Mouse (Mus musculus) MEL (cell line): Measurements from ENCODE around the gene Lrrc4b. TPM values are rescaled to one million over a fixed set of nuclear protein-coding genes. Genes with fewer than 3 reads are reported as not detected.

Source experiments
- DNase-seq: peaks from one replicate; pipeline ENCODE4 v3.0.0; 2011; ENCODE audit warnings: low read depth, low spot score
- H3K27ac ChIP-seq: 2 replicates; pipeline ENCODE4 v1.5.1; 2012; ENCODE audit warnings: low read depth, mild to moderate bottlenecking, control low read depth, low read length, moderate library complexity; ENCODE audit not compliant: control insufficient read depth
- H3K27me3 ChIP-seq, 2 experiments: fragments of 150-350 bp in 1 of 2; sonication (generic) in 1 of 2; 2 replicates each; pipeline ENCODE4 v1.6.1; 2012; ENCODE audit warnings: low read length in 2 of 2, mild to moderate bottlenecking in 2 of 2, improper control_type of control experiment in 1 of 2, moderate library complexity in 1 of 2; ENCODE audit not compliant: insufficient read depth in 2 of 2, control insufficient read depth in 1 of 2
- H3K36me3 ChIP-seq, 2 experiments: 2 replicates each; pipeline ENCODE4 v1.6.1; 2012 to 2014; ENCODE audit warnings: low read length in 2 of 2, improper control_type of control experiment in 1 of 2, inconsistent platforms in 1 of 2, mild to moderate bottlenecking in 1 of 2; ENCODE audit not compliant: insufficient read depth in 2 of 2, control insufficient read depth in 1 of 2
- H3K4me1 ChIP-seq, 2 experiments: fragments of 150-350 bp in 1 of 2; sonication (generic) in 1 of 2; 2 replicates each; pipeline ENCODE4 v1.6.1; 2012; ENCODE audit warnings: low read length in 2 of 2, improper control_type of control experiment in 1 of 2, mild to moderate bottlenecking in 1 of 2; ENCODE audit not compliant: insufficient read depth in 2 of 2, control insufficient read depth in 1 of 2
- H3K4me3 ChIP-seq, 2 experiments: fragments of 150-350 bp in 1 of 2; sonication (generic) in 1 of 2; 2 replicates each; pipeline ENCODE4 v1.5.1; 2012; ENCODE audit warnings: low read depth in 2 of 2, low read length in 2 of 2, mild to moderate bottlenecking in 2 of 2, moderate library complexity in 2 of 2, control low read depth in 1 of 2, improper control_type of control experiment in 1 of 2; ENCODE audit not compliant: control insufficient read depth in 1 of 2, insufficient read depth in 1 of 2
- H3K79me2 ChIP-seq: 2 replicates; pipeline ENCODE4 v1.6.1; 2012; ENCODE audit warnings: mild to moderate bottlenecking, low read length, moderate library complexity; ENCODE audit not compliant: control insufficient read depth, poor library complexity, insufficient read depth
- H3K9ac ChIP-seq: 2 replicates; pipeline ENCODE4 v1.6.1; 2012; ENCODE audit warnings: low read depth, mild to moderate bottlenecking, control low read depth, low read length, moderate library complexity; ENCODE audit not compliant: control insufficient read depth, poor library complexity, severe bottlenecking
- H3K9me3 ChIP-seq: fragments of 150-350 bp; sonication (generic); replicated peaks from 2 replicates; pipeline ENCODE4 v1.6.1; 2012; ENCODE audit warnings: mild to moderate bottlenecking, low read length, improper control_type of control experiment, moderate library complexity; ENCODE audit not compliant: insufficient read depth
- BHLHE40 ChIP-seq: IDR thresholded peaks from 2 replicates; pipeline ENCODE4 v1.6.1; 2012; ENCODE audit warnings: low read depth, mild to moderate bottlenecking, inconsistent platforms, low read length, improper control_type of control experiment, borderline replicate concordance
- CHD1 ChIP-seq: IDR thresholded peaks from 2 replicates; pipeline ENCODE4 v1.6.1; 2012; ENCODE audit warnings: low read depth, mild to moderate bottlenecking, inconsistent platforms, low read length, improper control_type of control experiment
- E2F4 ChIP-seq: IDR thresholded peaks from 2 replicates; pipeline ENCODE4 v1.6.1; 2011; ENCODE audit warnings: low read depth, low read length, improper control_type of control experiment, borderline replicate concordance
- ELF1 ChIP-seq: IDR thresholded peaks from 2 replicates; pipeline ENCODE4 v1.6.1; 2014; ENCODE audit warnings: low read depth, mild to moderate bottlenecking, inconsistent platforms, low read length, improper control_type of control experiment, moderate library complexity
- ETS1 ChIP-seq: IDR thresholded peaks from 2 replicates; pipeline ENCODE4 v1.6.1; 2012; ENCODE audit warnings: low read depth, mild to moderate bottlenecking, inconsistent platforms, low read length, improper control_type of control experiment, moderate library complexity
- GATA1 ChIP-seq: IDR thresholded peaks from 2 replicates; pipeline ENCODE4 v1.6.1; 2011; ENCODE audit warnings: low read depth, low read length, improper control_type of control experiment
- JUND ChIP-seq: IDR thresholded peaks from 2 replicates; pipeline ENCODE4 v1.6.1; 2011; ENCODE audit warnings: low read depth, mild to moderate bottlenecking, improper control_type of control experiment, low read length
- KAT2A ChIP-seq: conservative IDR thresholded peaks from 2 replicates; pipeline ENCODE4 v1.6.1; 2012; ENCODE audit warnings: low read depth, low read length, improper control_type of control experiment, inconsistent platforms
- MAFK ChIP-seq: IDR thresholded peaks from 2 replicates; pipeline ENCODE4 v1.6.1; 2011; ENCODE audit warnings: low read depth, mild to moderate bottlenecking, low read length, improper control_type of control experiment, borderline replicate concordance
- MAZ ChIP-seq: IDR thresholded peaks from 2 replicates; pipeline ENCODE4 v1.6.1; 2012; ENCODE audit warnings: low read depth, mild to moderate bottlenecking, inconsistent platforms, low read length, improper control_type of control experiment
- MEF2A ChIP-seq: IDR thresholded peaks from 2 replicates; pipeline ENCODE4 v1.6.1; 2014; ENCODE audit warnings: low read depth, mild to moderate bottlenecking, inconsistent platforms, low read length, improper control_type of control experiment; ENCODE audit not compliant: poor library complexity, insufficient replicate concordance, severe bottlenecking; ENCODE audit errors: extremely low read depth
- MXI1 ChIP-seq: IDR thresholded peaks from 2 replicates; pipeline ENCODE4 v1.6.1; 2011; ENCODE audit warnings: mild to moderate bottlenecking, low read depth, low read length, improper control_type of control experiment
- MYB ChIP-seq: IDR thresholded peaks from 2 replicates; pipeline ENCODE4 v1.6.1; 2011; ENCODE audit warnings: mild to moderate bottlenecking, low read depth, low read length, improper control_type of control experiment
- NRF1 ChIP-seq: IDR thresholded peaks from 2 replicates; pipeline ENCODE4 v1.6.1; 2014; ENCODE audit warnings: low read depth, mild to moderate bottlenecking, inconsistent platforms, low read length, improper control_type of control experiment, moderate library complexity; ENCODE audit not compliant: poor library complexity, insufficient read depth, severe bottlenecking
- POLR2A ChIP-seq, 2 experiments: IDR thresholded peaks; 2 replicates each; pipeline ENCODE4 v1.6.1; 2011 to 2012; ENCODE audit warnings: low read length in 2 of 2, mild to moderate bottlenecking in 2 of 2, control low read depth in 1 of 2, improper control_type of control experiment in 1 of 2, low read depth in 1 of 2, moderate library complexity in 1 of 2; ENCODE audit not compliant: control insufficient read depth in 1 of 2, insufficient read depth in 1 of 2, poor library complexity in 1 of 2
- POLR2AphosphoS2 ChIP-seq: IDR thresholded peaks from 2 replicates; pipeline ENCODE4 v1.6.1; 2011; ENCODE audit warnings: low read length, improper control_type of control experiment
- RCOR1 ChIP-seq: IDR thresholded peaks from 2 replicates; pipeline ENCODE4 v1.6.1; 2012; ENCODE audit warnings: low read depth, mild to moderate bottlenecking, inconsistent platforms, low read length, improper control_type of control experiment
- SIN3A ChIP-seq: IDR thresholded peaks from 2 replicates; pipeline ENCODE4 v1.6.1; 2012; ENCODE audit warnings: low read length, improper control_type of control experiment, inconsistent platforms
- SMC3 ChIP-seq: IDR thresholded peaks from 2 replicates; pipeline ENCODE4 v1.6.1; 2011; ENCODE audit warnings: low read depth, low read length, improper control_type of control experiment
- TBP ChIP-seq: IDR thresholded peaks from 2 replicates; pipeline ENCODE4 v1.8.0; 2011; ENCODE audit warnings: low read depth, low read length, improper control_type of control experiment
- TCF12 ChIP-seq: IDR thresholded peaks from 2 replicates; pipeline ENCODE4 v1.6.1; 2014; ENCODE audit warnings: low read depth, mild to moderate bottlenecking, inconsistent platforms, low read length, improper control_type of control experiment, moderate library complexity
- UBTF ChIP-seq: IDR thresholded peaks from 2 replicates; pipeline ENCODE4 v1.6.1; 2012; ENCODE audit warnings: low read depth, mild to moderate bottlenecking, inconsistent platforms, low read length, improper control_type of control experiment, moderate library complexity, borderline replicate concordance; ENCODE audit not compliant: insufficient read depth
- USF1 ChIP-seq: IDR thresholded peaks from 2 replicates; pipeline ENCODE4 v1.6.1; 2014; ENCODE audit warnings: low read depth, mild to moderate bottlenecking, inconsistent platforms, low read length, improper control_type of control experiment, moderate library complexity
- USF2 ChIP-seq, 2 experiments: IDR thresholded peaks; 2 replicates each; pipeline ENCODE4 v1.6.1; 2011 to 2012; ENCODE audit warnings: improper control_type of control experiment in 2 of 2, low read length in 2 of 2, borderline replicate concordance in 1 of 2, inconsistent platforms in 1 of 2, low read depth in 1 of 2, mild to moderate bottlenecking in 1 of 2; ENCODE audit not compliant: insufficient read depth in 1 of 2
- ZC3H11A ChIP-seq: IDR thresholded peaks from 2 replicates; pipeline ENCODE4 v1.6.1; 2012; ENCODE audit warnings: low read depth, mild to moderate bottlenecking, inconsistent platforms, low read length, improper control_type of control experiment
- ZKSCAN1 ChIP-seq: IDR thresholded peaks from 2 replicates; pipeline ENCODE4 v1.6.1; 2012; ENCODE audit warnings: low read depth, mild to moderate bottlenecking, inconsistent platforms, low read length, improper control_type of control experiment, moderate library complexity
- ZMIZ1 ChIP-seq: IDR thresholded peaks from 2 replicates; pipeline ENCODE4 v1.6.1; 2012; ENCODE audit warnings: low read depth, mild to moderate bottlenecking, inconsistent platforms, low read length, improper control_type of control experiment, moderate library complexity
- ZNF384 ChIP-seq: IDR thresholded peaks from 2 replicates; pipeline ENCODE4 v1.6.1; 2012; ENCODE audit warnings: low read depth, mild to moderate bottlenecking, inconsistent platforms, low read length, improper control_type of control experiment
- polyA plus RNA-seq, 2 experiments: library from polyadenylated mRNA; stranded (reverse) in 1 of 2; unstranded in 1 of 2; fragments of >175 nt in 1 of 2; fragments of >200 nt in 1 of 2; gene quantifications; 2 replicates each; pipeline versions ENCODE4 v1.2.1 to v1.2.4; 2012; ENCODE audit warnings: low replicate concordance in 2 of 2, low read depth in 1 of 2; ENCODE audit not compliant: insufficient read length in 2 of 2, insufficient read depth in 1 of 2, missing spikeins in 1 of 2
- total RNA-seq: library from RNA; depleted of rRNA; stranded (reverse); fragments of 300-350 nt; gene quantifications from 2 replicates; pipeline ENCODE4 v1.2.3, GENCODE M21; 2012

Gene Lrrc4b
- total and polyA plus RNA-seq, 3 experiments, result 0.58 to 4.4 TPM; not detected in 1

DNA sequence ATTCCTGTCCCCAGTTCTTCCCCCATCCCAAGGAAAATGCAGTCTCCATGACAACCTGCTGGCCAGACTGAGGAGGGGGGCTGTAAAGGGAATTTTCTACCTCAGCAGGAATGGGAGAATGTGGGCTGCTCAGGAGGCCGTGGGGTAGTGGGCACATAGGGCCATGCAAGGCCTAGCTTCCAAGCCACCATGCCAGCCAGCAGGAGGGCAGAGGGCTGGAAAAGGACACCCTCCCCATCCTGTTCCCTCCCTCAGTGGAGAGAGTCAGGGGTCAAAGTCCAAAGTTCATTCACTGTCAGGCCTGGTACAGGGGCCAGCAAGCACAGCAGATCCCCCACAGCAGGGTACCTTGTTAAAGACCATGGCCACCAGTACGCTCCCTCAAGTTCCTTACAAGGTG lies 36.3 kb downstream of the Lrrc4b start, which contains the start of gene Aspdh:
Gene Aspdh (plus strand): TSS at position 281 of the 400 bp plus-strand sequence.
- Histone ChIP-seq H3K9ac (no peak within 1 kb of the TSS), H3K9me3 (no peaks in the 10 kb centered on the region), H3K36me3 (no peaks in the 10 kb centered on the region), H3K4me3 (no peak within 1 kb of the TSS), H3K27ac (no peak within 1 kb of the TSS), H3K27me3 (no peaks in the 10 kb centered on the region), H3K79me2 (peaks cover 3% of the 10 kb centered on the region), H3K4me1 (peaks cover 0 to 13% of the 10 kb centered on the region in 2 experiments; a peak in 2 of 4 replicates)
- TF ChIP-seq NRF1 (no peak), MAZ (no peak), SIN3A (no peak), UBTF (no peak), ETS1 (no peak), ZMIZ1 (no peak), E2F4 (no peak), MYB (no peak), ZNF384 (no peak), POLR2A (IDR thresholded peaks at IDR 0.05; ENCODE audit: control insufficient read depth in 1 of 2, insufficient read depth in 1 of 2, low read depth in 1 of 2, low read length in 2 of 2, poor library complexity in 1 of 2) (no peak), MEF2A (no peak), ELF1 (no peak), POLR2AphosphoS2 (no peak), JUND (no peak), SMC3 (no peak), USF2 (IDR thresholded peaks at IDR 0.05; ENCODE audit: borderline replicate concordance in 1 of 2, insufficient read depth in 1 of 2, low read depth in 1 of 2, low read length in 2 of 2) (no peak)
- no peak for DNase-seq

DNA sequence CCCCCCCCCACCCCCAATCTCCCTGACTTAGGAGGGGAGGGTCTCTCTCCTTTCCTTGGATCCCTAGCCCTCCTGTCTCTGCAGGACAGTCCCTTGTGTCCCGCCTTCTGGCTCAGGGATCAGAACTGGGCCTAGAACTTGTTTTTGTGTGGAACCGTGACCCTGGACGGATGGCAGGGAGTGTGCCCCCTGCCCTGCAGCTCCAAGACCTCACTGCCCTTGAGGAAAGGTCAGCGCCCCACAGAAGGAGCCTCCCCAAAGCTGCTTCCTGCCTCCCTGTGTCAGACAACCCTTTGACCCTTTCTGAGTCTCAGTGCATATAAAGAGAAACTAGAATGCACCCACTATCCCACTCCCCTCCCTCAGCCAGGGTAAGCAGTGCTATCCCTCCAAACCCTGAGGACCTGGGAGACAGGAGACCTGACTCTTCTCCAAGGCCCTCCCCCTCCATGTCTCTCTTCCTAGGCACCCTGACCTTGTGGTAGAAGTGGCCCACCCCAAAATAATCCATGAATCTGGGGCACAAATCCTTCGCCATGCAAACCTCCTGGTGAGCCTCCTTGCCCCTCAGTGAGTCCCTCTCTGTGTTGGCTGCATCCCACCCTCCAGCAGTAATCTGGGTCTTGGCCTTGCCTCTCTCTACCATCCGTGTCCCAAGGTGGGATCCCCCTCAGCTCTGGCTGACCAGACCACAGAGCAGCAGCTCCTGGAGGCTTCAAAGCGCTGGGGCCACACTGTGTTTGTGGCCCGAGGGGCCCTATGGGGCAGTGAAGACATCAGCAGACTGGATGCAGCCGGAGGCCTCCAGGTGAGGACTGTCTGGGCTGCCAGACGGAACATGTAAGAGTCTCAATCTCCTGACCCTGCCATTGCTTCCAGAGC lies 37.4 kb downstream of the Lrrc4b start:
- no peak overlapping the region for H3K4me3 ChIP-seq
- H3K79me2 ChIP-seq, result peaks cover 3% of the 10 kb centered on the region
- H3K4me1 ChIP-seq, result peaks cover 0 to 13% of the 10 kb centered on the region in 2 experiments; a peak in 2 of 4 replicates
- no peaks in the 10 kb centered on the region for H3K36me3 ChIP-seq
- no peak overlapping the region for H3K9ac ChIP-seq
- no peaks in the 10 kb centered on the region for H3K9me3 ChIP-seq
- H3K27me3 ChIP-seq, result no peaks in the 10 kb centered on the region
- no peak overlapping the region for H3K27ac ChIP-seq
- no peak for TF ChIP-seq KAT2A
- TF ChIP-seq BHLHE40, result no peak
- TF ChIP-seq MAFK, result no peak
- no peak for TF ChIP-seq GATA1
- TF ChIP-seq ZMIZ1, result no peak
- no peak for TF ChIP-seq CHD1
- TF ChIP-seq ELF1, result no peak
- TF ChIP-seq ZC3H11A, result no peak
- TF ChIP-seq TCF12, result no peak
- no peak for TF ChIP-seq MAZ
- TF ChIP-seq ZNF384, result no peak
- TF ChIP-seq ZKSCAN1, result no peak
- TF ChIP-seq POLR2AphosphoS2, result no peak
- no peak for TF ChIP-seq RCOR1
- no peak for TF ChIP-seq MXI1
- no peak for TF ChIP-seq TBP
- no peak for TF ChIP-seq USF1
- no peak for TF ChIP-seq POLR2A (IDR thresholded peaks at IDR 0.05; ENCODE audit: control insufficient read depth in 1 of 2, insufficient read depth in 1 of 2, low read depth in 1 of 2, low read length in 2 of 2, poor library complexity in 1 of 2)
- DNase-seq, result no peak
